Mouse (Mus musculus) R1 (cell line): ENCODE results near the gene Adgrf4.

Experiments used
- DNase-seq: peaks from one replicate; pipeline ENCODE4 v3.0.0-alpha.2; 2018; ENCODE audit warnings: low read depth, low spot score

Gene Adgrf4

GRCm38 (mm10) chr17:42692136-42692535 lies at the start of gene Adgrf4:
TSS of gene Adgrf4 (minus strand) at chr17:42692284.
- no peak for DNase-seq

- DNase-seq = no peak
Observed at GRCm38 (mm10) chr17:42741801-42742217, 49.7 kb upstream of the Adgrf4 start, which contains the start of gene Adgrf2. TSS of gene Adgrf2 (minus strand) at chr17:42742179.

- DNase-seq = no peak
Observed at GRCm38 (mm10) chr17:42738794-42739193, 46.7 kb upstream of the Adgrf4 start.

GRCm38 (mm10) chr17:42717161-42717560 lies 25.1 kb upstream of the Adgrf4 start:
- peak; percentile 45 for DNase-seq

- no peak for DNase-seq
Observed at GRCm38 (mm10) chr17:42714991-42715390, 22.9 kb upstream of the Adgrf4 start.

- no peak for DNase-seq
Observed at GRCm38 (mm10) chr17:42710717-42711116, 18.6 kb upstream of the Adgrf4 start.

- DNase-seq = no peak
Observed at GRCm38 (mm10) chr17:42705611-42706010, 13.5 kb upstream of the Adgrf4 start.

- DNase-seq = no peak
Observed at GRCm38 (mm10) chr17:42702198-42702597, 10.1 kb upstream of the Adgrf4 start.

GRCm38 (mm10) chr17:42694730-42695129 lies 2.6 kb upstream of the Adgrf4 start:
- DNase-seq = no peak

GRCm38 (mm10) chr17:42690531-42690930 lies 1.6 kb downstream of the Adgrf4 start:
- no peak for DNase-seq

GRCm38 (mm10) chr17:42658634-42659422 lies 33.3 kb downstream of the Adgrf4 start:
- peak; percentile 69 for DNase-seq

GRCm38 (mm10) chr17:42643416-42643815 lies 48.7 kb downstream of the Adgrf4 start:
- DNase-seq = no peak

GRCm38 (mm10) chr17:42630206-42630605 lies 61.9 kb downstream of the Adgrf4 start:
- no peak for DNase-seq

- DNase-seq = peak; percentile 77
Observed at GRCm38 (mm10) chr17:42613043-42613737, 78.9 kb downstream of the Adgrf4 start.

GRCm38 (mm10) chr17:42611295-42611694 lies 80.8 kb downstream of the Adgrf4 start, which contains the start of gene Opn5:
TSS of gene Opn5 (minus strand) at chr17:42611395.
- DNase-seq = no peak

- DNase-seq = no peak
Observed at GRCm38 (mm10) chr17:42608270-42608669, 83.8 kb downstream of the Adgrf4 start.
